Mouse (Mus musculus): ENCODE measurements at regions not wholly inside any gene's neighbourhood (a gene's known extent, or its start where the extent isn't known, plus 50 kb on each side); places are given as distances from the start of the nearest gene placed in this dataset.
"Not testable (repeated sequence)": the region's sequence is repeated elsewhere in the genome, so short reads cannot be mapped to it uniquely, and the experiment has no call there.

- no peak for TF ChIP-seq POLR2A (IDR thresholded peaks at IDR 0.05; ENCODE audit: low read depth, low read length)
- TF ChIP-seq CTCF (IDR thresholded peaks at IDR 0.05; ENCODE audit: borderline replicate concordance, insufficient read depth, low read length): peak; percentile 14; the same call in 1 of the 2 replicates
- no peaks in the 10 kb centered on the region; the same call in 1 of the 2 replicates for H3K4me1 ChIP-seq (ENCODE audit: control insufficient read depth, insufficient read depth, low read length)
- H3K27ac ChIP-seq (ENCODE audit: insufficient read depth, low read length): no peak overlapping the region
- H3K4me3 ChIP-seq (ENCODE audit: insufficient read depth, low read length): no peak overlapping the region
These were observed 159.6 kb downstream of the Adgrd1 start for GRCm38 (mm10) chr5:129256136-129256535.

GRCm38 (mm10) chr5:129257206-129257605 lies 160.7 kb downstream of the Adgrd1 start:
- no peak for TF ChIP-seq CTCF (IDR thresholded peaks at IDR 0.05; ENCODE audit: borderline replicate concordance, insufficient read depth, low read length)
- TF ChIP-seq POLR2A (IDR thresholded peaks at IDR 0.05; ENCODE audit: low read depth, low read length): no peak
- no peaks in the 10 kb centered on the region; the same call in 1 of the 2 replicates for H3K4me1 ChIP-seq (ENCODE audit: control insufficient read depth, insufficient read depth, low read length)
- H3K27ac ChIP-seq (ENCODE audit: insufficient read depth, low read length): no peak overlapping the region
- H3K4me3 ChIP-seq (ENCODE audit: insufficient read depth, low read length): no peak overlapping the region

GRCm38 (mm10) chr5:129260689-129261088 lies 164.1 kb downstream of the Adgrd1 start:
- TF ChIP-seq CTCF (IDR thresholded peaks at IDR 0.05; ENCODE audit: borderline replicate concordance, insufficient read depth, low read length) (no peak), POLR2A (IDR thresholded peaks at IDR 0.05; ENCODE audit: low read depth, low read length) (no peak)
- no peaks in the 10 kb centered on the region; the same call in 1 of the 2 replicates for H3K4me1 ChIP-seq (ENCODE audit: control insufficient read depth, insufficient read depth, low read length)
- H3K4me3 ChIP-seq (ENCODE audit: insufficient read depth, low read length): no peak overlapping the region
- no peak overlapping the region for H3K27ac ChIP-seq (ENCODE audit: insufficient read depth, low read length)

GRCm38 (mm10) chr5:129263118-129263517 lies 166.6 kb downstream of the Adgrd1 start:
- H3K4me3 ChIP-seq (ENCODE audit: insufficient read depth, low read length): no peak overlapping the region
- H3K27ac ChIP-seq (ENCODE audit: insufficient read depth, low read length): no peak overlapping the region
- TF ChIP-seq CTCF (IDR thresholded peaks at IDR 0.05; ENCODE audit: borderline replicate concordance, insufficient read depth, low read length): no peak
- TF ChIP-seq POLR2A (IDR thresholded peaks at IDR 0.05; ENCODE audit: low read depth, low read length): no peak
- no peaks in the 10 kb centered on the region for H3K4me1 ChIP-seq (ENCODE audit: control insufficient read depth, insufficient read depth, low read length)

GRCm38 (mm10) chr5:129264363-129264762 lies 167.8 kb downstream of the Adgrd1 start:
- Histone ChIP-seq H3K4me1 (ENCODE audit: control insufficient read depth, insufficient read depth, low read length) (no peaks in the 10 kb centered on the region), H3K27ac (ENCODE audit: insufficient read depth, low read length) (no peak overlapping the region), H3K4me3 (ENCODE audit: insufficient read depth, low read length) (no peak overlapping the region)
- TF ChIP-seq POLR2A (IDR thresholded peaks at IDR 0.05; ENCODE audit: low read depth, low read length): no peak
- TF ChIP-seq CTCF (IDR thresholded peaks at IDR 0.05; ENCODE audit: borderline replicate concordance, insufficient read depth, low read length): no peak

GRCm38 (mm10) chr5:129268456-129268855 lies 171.9 kb downstream of the Adgrd1 start:
- Histone ChIP-seq H3K4me3 (ENCODE audit: insufficient read depth, low read length) (no peak overlapping the region), H3K27ac (ENCODE audit: insufficient read depth, low read length) (no peak overlapping the region), H3K4me1 (ENCODE audit: control insufficient read depth, insufficient read depth, low read length) (no peaks in the 10 kb centered on the region)
- TF ChIP-seq CTCF (IDR thresholded peaks at IDR 0.05; ENCODE audit: borderline replicate concordance, insufficient read depth, low read length) (no peak), POLR2A (IDR thresholded peaks at IDR 0.05; ENCODE audit: low read depth, low read length) (no peak)

GRCm38 (mm10) chr5:129270051-129270472 lies 173.5 kb downstream of the Adgrd1 start:
- Histone ChIP-seq H3K27ac (ENCODE audit: insufficient read depth, low read length) (no peak overlapping the region), H3K4me1 (ENCODE audit: control insufficient read depth, insufficient read depth, low read length) (no peaks in the 10 kb centered on the region)

GRCm38 (mm10) chr5:129281406-129281805 lies 184.9 kb downstream of the Adgrd1 start:
- no peak for TF ChIP-seq POLR2A (IDR thresholded peaks at IDR 0.05; ENCODE audit: low read depth, low read length)
- no peak for TF ChIP-seq CTCF (IDR thresholded peaks at IDR 0.05; ENCODE audit: borderline replicate concordance, insufficient read depth, low read length)
- no peaks in the 10 kb centered on the region for H3K4me1 ChIP-seq (ENCODE audit: control insufficient read depth, insufficient read depth, low read length)
- H3K4me3 ChIP-seq (ENCODE audit: insufficient read depth, low read length): no peak overlapping the region
- H3K27ac ChIP-seq (ENCODE audit: insufficient read depth, low read length): no peak overlapping the region

More at GRCm38 (mm10) chr5:129270051-129270472, 173.5 kb downstream of the Adgrd1 start:
- no peak for TF ChIP-seq POLR2A (IDR thresholded peaks at IDR 0.05; ENCODE audit: low read depth, low read length)
- no peak for TF ChIP-seq CTCF (IDR thresholded peaks at IDR 0.05; ENCODE audit: borderline replicate concordance, insufficient read depth, low read length)
- no peak overlapping the region for H3K4me3 ChIP-seq (ENCODE audit: insufficient read depth, low read length)

- no peak overlapping the region for H3K27ac ChIP-seq (ENCODE audit: insufficient read depth, low read length)
- no peak for TF ChIP-seq POLR2A (IDR thresholded peaks at IDR 0.05; ENCODE audit: low read depth, low read length)
- no peak for TF ChIP-seq CTCF (IDR thresholded peaks at IDR 0.05; ENCODE audit: borderline replicate concordance, insufficient read depth, low read length)
- H3K4me3 ChIP-seq (ENCODE audit: insufficient read depth, low read length): no peak overlapping the region
- no peaks in the 10 kb centered on the region for H3K4me1 ChIP-seq (ENCODE audit: control insufficient read depth, insufficient read depth, low read length)
These were observed 185.6 kb downstream of the Adgrd1 start for GRCm38 (mm10) chr5:129282133-129282532.

- TF ChIP-seq CTCF (IDR thresholded peaks at IDR 0.05; ENCODE audit: borderline replicate concordance, insufficient read depth, low read length) (no peak), POLR2A (IDR thresholded peaks at IDR 0.05; ENCODE audit: low read depth, low read length) (no peak)
- H3K27ac ChIP-seq (ENCODE audit: insufficient read depth, low read length): no peak overlapping the region
- H3K4me3 ChIP-seq (ENCODE audit: insufficient read depth, low read length): no peak overlapping the region
- H3K4me1 ChIP-seq (ENCODE audit: control insufficient read depth, insufficient read depth, low read length): no peaks in the 10 kb centered on the region
These were observed 186.3 kb downstream of the Adgrd1 start for GRCm38 (mm10) chr5:129282826-129283225.

GRCm38 (mm10) chr5:129287481-129287880 lies 190.9 kb downstream of the Adgrd1 start:
- no peak overlapping the region for H3K4me3 ChIP-seq (ENCODE audit: insufficient read depth, low read length)
- H3K4me1 ChIP-seq (ENCODE audit: control insufficient read depth, insufficient read depth, low read length): no peaks in the 10 kb centered on the region
- H3K27ac ChIP-seq (ENCODE audit: insufficient read depth, low read length): no peak overlapping the region
- TF ChIP-seq POLR2A (IDR thresholded peaks at IDR 0.05; ENCODE audit: low read depth, low read length) (no peak), CTCF (IDR thresholded peaks at IDR 0.05; ENCODE audit: borderline replicate concordance, insufficient read depth, low read length) (no peak)

- H3K4me1 ChIP-seq (ENCODE audit: control insufficient read depth, insufficient read depth, low read length); H3K4me3 ChIP-seq (ENCODE audit: insufficient read depth, low read length); H3K27ac ChIP-seq (ENCODE audit: insufficient read depth, low read length): not testable (repeated sequence)
These were observed 196.3 kb downstream of the Adgrd1 start for GRCm38 (mm10) chr5:129292821-129293220.

GRCm38 (mm10) chr5:129294861-129295542 lies 198.5 kb downstream of the Adgrd1 start:
- not testable (repeated sequence) for H3K27ac ChIP-seq (ENCODE audit: insufficient read depth, low read length); H3K4me1 ChIP-seq (ENCODE audit: control insufficient read depth, insufficient read depth, low read length); H3K4me3 ChIP-seq (ENCODE audit: insufficient read depth, low read length)
